Mouse (Mus musculus) Muller cell, postnatal 12 days (primary cell): ENCODE measurements around the gene Rnf8.

Source experiments
- DNase-seq: peaks from one replicate; pipeline ENCODE4 v3.0.0-alpha.2; 2015; ENCODE audit errors: inconsistent ontology term

Rnf8 gene

GRCm38 (mm10) chr17:29680921-29681320, 66.3 kb downstream of the Rnf8 start:
- no peak for DNase-seq

GRCm38 (mm10) chr17:29681669-29682068, 67.1 kb downstream of the Rnf8 start:
- no peak for DNase-seq

GRCm38 (mm10) chr17:29682261-29682660, 67.7 kb downstream of the Rnf8 start:
- peak; percentile 87 for DNase-seq

GRCm38 (mm10) chr17:29683127-29683526, 68.5 kb downstream of the Rnf8 start:
- DNase-seq: no peak

GRCm38 (mm10) chr17:29684275-29684674, 69.7 kb downstream of the Rnf8 start:
- DNase-seq: no peak

GRCm38 (mm10) chr17:29686771-29687170, 72.2 kb downstream of the Rnf8 start:
- DNase-seq: no peak

GRCm38 (mm10) chr17:29687373-29687772, 72.8 kb downstream of the Rnf8 start:
- DNase-seq: no peak

- no peak for DNase-seq
These were observed 74.0 kb downstream of the Rnf8 start for GRCm38 (mm10) chr17:29688610-29689009.

- DNase-seq: no peak
These were observed 75.7 kb downstream of the Rnf8 start for GRCm38 (mm10) chr17:29690257-29690656.

GRCm38 (mm10) chr17:29692827-29693226, 78.2 kb downstream of the Rnf8 start:
- no peak for DNase-seq

GRCm38 (mm10) chr17:29693571-29693970, 79.0 kb downstream of the Rnf8 start:
- no peak for DNase-seq

- no peak for DNase-seq
These were observed 79.9 kb downstream of the Rnf8 start for GRCm38 (mm10) chr17:29694516-29694915.
